21 mouse cellular contexts compared by ENCODE assay signal in the genomic region with DNA sequence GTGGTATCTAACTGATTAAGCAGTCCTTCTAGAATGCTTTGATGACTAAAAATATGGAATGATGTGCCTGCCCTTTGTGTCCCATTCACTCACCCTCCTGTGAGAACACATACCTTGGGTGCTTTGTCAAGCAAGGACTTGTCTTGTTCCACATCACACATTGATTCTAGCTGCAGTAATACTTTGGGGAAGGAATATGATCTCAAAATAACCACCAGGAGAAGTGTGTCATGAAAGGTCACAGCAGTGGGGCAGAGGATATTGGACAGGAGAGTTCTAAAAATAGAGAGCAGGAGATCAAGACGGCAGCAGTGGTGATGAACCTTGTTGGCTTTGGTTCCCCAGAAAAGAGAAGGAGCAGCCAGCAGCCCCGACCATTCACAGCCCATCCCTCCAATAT. TPM values are rescaled to one million over a fixed set of nuclear protein-coding genes. Genes with fewer than 3 reads are reported as not detected.
DNase-seq lines count a peak whose midpoint lies in the region; ATAC-seq and TF ChIP-seq lines count a peak whose summit lies in the region.
"Had no signal": no experiment of that assay in that cellular context is flagged by ENCODE, and none has a peak within 500 bp of the region (broad histone marks: within the 10 kb centered on the region; RNA-seq: fewer than 3 reads in every experiment).

No protein-coding gene starts in this region.

- peaks cover 3% of the 10 kb centered on the region; the same call in 1 of the 2 replicates for H3K36me3 ChIP-seq in heart, adult 2 months (ENCODE audit: control insufficient read depth, insufficient read depth, low read length)
- H3K36me3 ChIP-seq in heart, embryonic 13.5 days: peaks cover 7% of the 10 kb centered on the region
- no peaks in the 10 kb centered on the region for H3K36me3 ChIP-seq in heart, embryonic 15.5 days
- H3K36me3 ChIP-seq: embryonic facial prominence, embryonic 15.5 days; forebrain, embryonic 15.5 days; hindbrain, embryonic 13.5 days had no signal

- H3K4me3 ChIP-seq in heart, adult 2 months: no peak overlapping the region
- no peak overlapping the region for H3K4me3 ChIP-seq in heart, embryonic 13.5 days
- no peak overlapping the region for H3K4me3 ChIP-seq in heart, embryonic 15.5 days
- H3K4me3 ChIP-seq: embryonic facial prominence, embryonic 15.5 days; forebrain, embryonic 15.5 days; hindbrain, embryonic 13.5 days had no signal

- ATAC-seq in heart, embryonic 13.5 days (ENCODE audit: extremely low read depth, insufficient number of reproducible peaks, low FRiP score, low TSS enrichment): no peak; the same call in 1 of the 2 replicates
- ATAC-seq in heart, embryonic 15.5 days (replicated peaks; ENCODE audit: insufficient number of reproducible peaks, insufficient read depth, low FRiP score, low read depth): no peak
- no peak for ATAC-seq in cerebellum, adult (ENCODE audit: insufficient number of reproducible peaks, low FRiP score, low TSS enrichment)
- ATAC-seq: forebrain, embryonic 15.5 days; hindbrain, postnatal 0 days had no signal

- DNase-seq in heart, adult 2 months: no peak
- DNase-seq in heart, postnatal 36 days: no peak
- no peak for DNase-seq in heart, postnatal 4 days
- DNase-seq in heart, postnatal 10 days: peak; percentile 34 to 35
- no peak for DNase-seq in layer of hippocampus, adult 11-12 months (ENCODE audit: low spot score)
- DNase-seq: adrenal gland, adult 8-10 months; adrenal gland, postnatal 36 days; cerebellum, adult 11 months; cerebellum, adult 8-10 months; cerebellum, postnatal 14 days; embryo, embryonic 11 days; kidney, adult 11 months; kidney, adult 9 months had no signal

- no peaks in the 10 kb centered on the region for H3K79me2 ChIP-seq in heart, adult 2 months (replicated peaks; ENCODE audit: control insufficient read depth, insufficient read depth, low read length)

- peak overlapping the region; percentile 66 for H3K27ac ChIP-seq in heart, adult 2 months
- H3K27ac ChIP-seq in heart, embryonic 13.5 days (replicated peaks): peak overlapping the region; percentile 76
- peak overlapping the region; percentile 73 for H3K27ac ChIP-seq in heart, embryonic 15.5 days
- H3K27ac ChIP-seq: embryonic facial prominence, embryonic 15.5 days; forebrain, embryonic 15.5 days; hindbrain, embryonic 13.5 days; hindbrain, postnatal 0 days had no signal

- no peaks in the 10 kb centered on the region for H3K27me3 ChIP-seq in heart, adult 2 months (ENCODE audit: control insufficient read depth, insufficient read depth, low read length)
- no peaks in the 10 kb centered on the region for H3K27me3 ChIP-seq in heart, embryonic 13.5 days (replicated peaks)
- H3K27me3 ChIP-seq in heart, embryonic 15.5 days: no peaks in the 10 kb centered on the region
- H3K27me3 ChIP-seq: embryonic facial prominence, embryonic 15.5 days; forebrain, embryonic 15.5 days; hindbrain, embryonic 13.5 days had no signal

- WGBS in heart, adult 2 months: 33% methylated on average over 2 of the region's 2 CpGs
- 28% methylated on average over 2 of the region's 2 CpGs for WGBS in heart, embryonic 13.5 days
- 25% methylated on average over 2 of the region's 2 CpGs for WGBS in heart, embryonic 15.5 days

- H3K4me1 ChIP-seq in heart, adult 2 months (ENCODE audit: control insufficient read depth, insufficient read depth, low read length): peaks cover 2% of the 10 kb centered on the region
- H3K4me1 ChIP-seq in heart, embryonic 13.5 days: peaks cover 26% of the 10 kb centered on the region
- H3K4me1 ChIP-seq in heart, embryonic 15.5 days (replicated peaks): peaks cover 9% of the 10 kb centered on the region; the same call in 1 of the 2 replicates
- H3K4me1 ChIP-seq: embryonic facial prominence, embryonic 15.5 days; forebrain, embryonic 15.5 days; hindbrain, embryonic 13.5 days had no signal

- TF ChIP-seq EP300 in heart, adult 2 months (IDR thresholded peaks at IDR 0.05; ENCODE audit: insufficient read depth, low read depth, low read length): no peak

- no peak for TF ChIP-seq POLR2A in heart, adult 2 months (IDR thresholded peaks at IDR 0.05; ENCODE audit: insufficient read depth, low read depth, low read length)

- H3K9ac ChIP-seq in heart, adult 2 months (ENCODE audit: low read depth, low read length): no peak overlapping the region
- H3K9ac ChIP-seq in heart, embryonic 13.5 days: no peak overlapping the region
- no peak overlapping the region for H3K9ac ChIP-seq in heart, embryonic 15.5 days
- H3K9ac ChIP-seq: embryonic facial prominence, embryonic 15.5 days; forebrain, embryonic 15.5 days; hindbrain, embryonic 13.5 days had no signal

- intact Hi-C loops in heart, adult 2 months (cut with DNase I): no loop called here
- intact Hi-C loops in heart, postnatal 36 days (cut with DNase I): no loop called here
- intact Hi-C loops in heart, postnatal 10 days (cut with DNase I): loop anchor here (2.0 kb wide), 1 partner anchor 30 kb away; no protein-coding TSS in a partner anchor

- no peaks in the 10 kb centered on the region for H3K9me3 ChIP-seq in heart, embryonic 13.5 days
- H3K9me3 ChIP-seq in heart, embryonic 15.5 days (replicated peaks): no peaks in the 10 kb centered on the region
- H3K9me3 ChIP-seq: embryonic facial prominence, embryonic 15.5 days; forebrain, embryonic 15.5 days; hindbrain, embryonic 13.5 days had no signal

- H3K4me2 ChIP-seq in heart, embryonic 13.5 days: peak overlapping the region; percentile 37; the same call in 1 of the 2 replicates
- H3K4me2 ChIP-seq in heart, embryonic 15.5 days: 0 out of 2 replicates have a peak overlapping the region, but pooled peaks have one; percentile 15
- H3K4me2 ChIP-seq: embryonic facial prominence, embryonic 15.5 days; forebrain, embryonic 15.5 days; hindbrain, embryonic 13.5 days had no signal

- TF ChIP-seq CTCF in heart, adult 2 months (IDR thresholded peaks at IDR 0.05): peak; percentile 10; the same call in 1 of the 2 replicates

RNA-seq across cellular contexts. Expression of gene Ccn1, which starts 25.0 kb away (rescaled TPM):
- total RNA-seq in heart, adult 2 months (2021): 10 to 100 TPM; 49.9 to 72.1 TPM
- polyA plus RNA-seq in heart, adult 2 months (2012; rRNA removed): 39.7 and 45.0 TPM in 2 replicates
- total RNA-seq in heart, postnatal 36 days (2021): 10 to 100 TPM; 55.0 to 68.6 TPM
- 60.0 and 62.1 TPM in 2 replicates for polyA plus RNA-seq in heart, embryonic 13.5 days (2015; fragmentation: Nextera tagmentation; extraction: Ambion mirVana)
- total RNA-seq in heart, postnatal 4 days (2021): 10 to 100 TPM; 50.7 to 73.3 TPM
- 60.4 and 61.4 TPM in 2 replicates for polyA plus RNA-seq in heart, embryonic 15.5 days (2015; fragmentation: Nextera tagmentation; extraction: Ambion mirVana)
- 10 to 100 TPM; 39.4 to 45.3 TPM for total RNA-seq in heart, postnatal 10 days (2021)
- total RNA-seq: hematopoietic stem cell, adult 5-6 weeks had no signal

Comparison
In these comparisons a context has a peak if more than half of its experiments do, and no peak if none do; other contexts are left out.
1. DNase-seq: peak in heart, postnatal 10 days (2 of 2); none in heart, adult 2 months (0 of 2), heart, postnatal 36 days (0 of 2), heart, postnatal 4 days (single experiment) and layer of hippocampus, adult 11-12 months (single experiment).
2. Peak in every context shown above with its lines, with median percentiles within 50 percentile points of each other: H3K27ac ChIP-seq.